Mouse (Mus musculus): ENCODE data around the gene Efcab9. TPM values are rescaled to one million over a fixed set of nuclear protein-coding genes. Genes with fewer than 3 reads are reported as not detected.

Gene Efcab9
- polyA plus RNA-seq, 1 experiment from 2014 or later, result 0.49 TPM

- peaks cover 19% of the 10 kb centered on the region for H3K4me1 ChIP-seq (replicated peaks; ENCODE audit: insufficient read depth, low read length)
- H3K36me3 ChIP-seq (ENCODE audit: insufficient read depth, low read length), result no peaks in the 10 kb centered on the region
- H3K9me3 ChIP-seq (replicated peaks; ENCODE audit: low read length), result no peaks in the 10 kb centered on the region
- no peak overlapping the region for H3K4me3 ChIP-seq (replicated peaks; ENCODE audit: low read depth, low read length)
- no peak overlapping the region for H3K9ac ChIP-seq (ENCODE audit: low read depth, low read length)
- no peak overlapping the region for H3K27ac ChIP-seq
- H3K27me3 ChIP-seq (ENCODE audit: insufficient read depth, low read length), result no peaks in the 10 kb centered on the region
- peak overlapping the region; percentile 98 for H3K4me2 ChIP-seq (ENCODE audit: low read length)
- WGBS, result 54% methylated on average over 7 of the region's 7 CpGs
- DNase-seq (ENCODE audit: low spot score), result no peak
- ATAC-seq (replicated peaks; ENCODE audit: low FRiP score, low read depth), result no peak
- no peak for TF ChIP-seq CTCF (IDR thresholded peaks at IDR 0.05; ENCODE audit: low read depth)
These were observed 2.7 kb upstream of the Efcab9 start for GRCm38 (mm10) chr11:32534453-32535075.

GRCm38 (mm10) chr11:32533482-32534261 is 1.8 kb upstream of the Efcab9 start:
- no peak for TF ChIP-seq CTCF (IDR thresholded peaks at IDR 0.05; ENCODE audit: low read depth)
- DNase-seq (ENCODE audit: low spot score), result peak; percentile 54
- peak; percentile 19; the same call in 1 of the 2 replicates for ATAC-seq (replicated peaks; ENCODE audit: low FRiP score, low read depth)
- peak overlapping the region; percentile 98 for H3K4me2 ChIP-seq (ENCODE audit: low read length)
- 2% methylated on average over 24 of the region's 24 CpGs for WGBS
- H3K4me3 ChIP-seq (replicated peaks; ENCODE audit: low read depth, low read length), result peak overlapping the region; percentile 58
- no peak overlapping the region for H3K27ac ChIP-seq
- no peaks in the 10 kb centered on the region for H3K36me3 ChIP-seq (ENCODE audit: insufficient read depth, low read length)
- no peaks in the 10 kb centered on the region for H3K9me3 ChIP-seq (replicated peaks; ENCODE audit: low read length)
- peaks cover 17% of the 10 kb centered on the region for H3K4me1 ChIP-seq (replicated peaks; ENCODE audit: insufficient read depth, low read length)
- H3K27me3 ChIP-seq (ENCODE audit: insufficient read depth, low read length), result no peaks in the 10 kb centered on the region
- peak overlapping the region; percentile 59 for H3K9ac ChIP-seq (ENCODE audit: low read depth, low read length)

- WGBS, result under 1% methylated on average over 75 of the region's 82 CpGs
- TF ChIP-seq CTCF (IDR thresholded peaks at IDR 0.05; ENCODE audit: low read depth), result no peak
These were observed 1.0 kb upstream of the Efcab9 start, which contains the start of gene Stk10 for GRCm38 (mm10) chr11:32532765-32533481. Gene Stk10 (plus strand): TSS chr11:32533305.

GRCm38 (mm10) chr11:32530151-32530550 is 1.7 kb downstream of the Efcab9 start:
- WGBS, result 78% methylated on average over 1 of the region's 1 CpGs
- TF ChIP-seq CTCF (IDR thresholded peaks at IDR 0.05; ENCODE audit: low read depth), result peak; percentile 49; the same call in 1 of the 2 replicates
- Histone ChIP-seq H3K9me3 (replicated peaks; ENCODE audit: low read length) (no peaks in the 10 kb centered on the region), H3K4me2 (ENCODE audit: low read length) (no peak overlapping the region), H3K36me3 (ENCODE audit: insufficient read depth, low read length) (peaks cover 4% of the 10 kb centered on the region; the same call in 1 of the 2 replicates), H3K4me3 (replicated peaks; ENCODE audit: low read depth, low read length) (no peak overlapping the region), H3K9ac (ENCODE audit: low read depth, low read length) (no peak overlapping the region), H3K27ac (no peak overlapping the region), H3K4me1 (replicated peaks; ENCODE audit: insufficient read depth, low read length) (peaks cover 13% of the 10 kb centered on the region; the same call in 1 of the 2 replicates), H3K27me3 (ENCODE audit: insufficient read depth, low read length) (no peaks in the 10 kb centered on the region)
- ATAC-seq (replicated peaks; ENCODE audit: low FRiP score, low read depth), result no peak
- DNase-seq (ENCODE audit: low spot score), result no peak

More at GRCm38 (mm10) chr11:32532765-32533481, 1.0 kb upstream of the Efcab9 start, which contains the start of gene Stk10:
- ATAC-seq (replicated peaks; ENCODE audit: low FRiP score, low read depth) (peak; percentile 89), DNase-seq (ENCODE audit: low spot score) (peak; percentile 92)
- Histone ChIP-seq H3K4me3 (replicated peaks; ENCODE audit: low read depth, low read length) (peak within 1 kb of the TSS; percentile 58), H3K36me3 (ENCODE audit: insufficient read depth, low read length) (no peaks in the 10 kb centered on the region), H3K9me3 (replicated peaks; ENCODE audit: low read length) (no peaks in the 10 kb centered on the region), H3K27me3 (ENCODE audit: insufficient read depth, low read length) (no peaks in the 10 kb centered on the region), H3K4me1 (replicated peaks; ENCODE audit: insufficient read depth, low read length) (peaks cover 13% of the 10 kb centered on the region; the same call in 1 of the 2 replicates), H3K4me2 (ENCODE audit: low read length) (peak within 1 kb of the TSS; percentile 98), H3K27ac (0 out of 2 replicates have a peak within 1 kb of the TSS, but pooled peaks have one; percentile 9), H3K9ac (ENCODE audit: low read depth, low read length) (peak within 1 kb of the TSS; percentile 59)

- no peaks in the 10 kb centered on the region for H3K9me3 ChIP-seq (replicated peaks; ENCODE audit: low read length)
- 85% methylated on average over 4 of the region's 4 CpGs for WGBS
- H3K27me3 ChIP-seq (ENCODE audit: insufficient read depth, low read length), result no peaks in the 10 kb centered on the region
- H3K9ac ChIP-seq (ENCODE audit: low read depth, low read length), result no peak overlapping the region
- no peak overlapping the region for H3K27ac ChIP-seq
- H3K4me3 ChIP-seq (replicated peaks; ENCODE audit: low read depth, low read length), result no peak overlapping the region
- H3K36me3 ChIP-seq (ENCODE audit: insufficient read depth, low read length), result peaks cover 4% of the 10 kb centered on the region; the same call in 1 of the 2 replicates
- peaks cover under 1% of the 10 kb centered on the region; the same call in 1 of the 2 replicates for H3K4me1 ChIP-seq (replicated peaks; ENCODE audit: insufficient read depth, low read length)
- no peak for DNase-seq (ENCODE audit: low spot score)
- H3K4me2 ChIP-seq (ENCODE audit: low read length), result no peak overlapping the region
- ATAC-seq (replicated peaks; ENCODE audit: low FRiP score, low read depth), result no peak
- TF ChIP-seq CTCF (IDR thresholded peaks at IDR 0.05; ENCODE audit: low read depth), result no peak
These were observed 4.9 kb downstream of the Efcab9 start for GRCm38 (mm10) chr11:32527006-32527405.
